Mouse (Mus musculus) macrophage (primary cell): ENCODE data around the gene Map3k3. TPM values are rescaled to one million over a fixed set of nuclear protein-coding genes. Genes with fewer than 3 reads are reported as not detected.

Experiments used
- H3K27ac ChIP-seq: fragments of 350-480 bp; formaldehyde crosslinking; 2 replicates; pipeline ENCODE4 v1.9.0; 2021
- H3K36me3 ChIP-seq: fragments of 350-480 bp; formaldehyde crosslinking; 2 replicates; pipeline ENCODE4 v1.9.0; 2021; ENCODE audit errors: inconsistent target
- H3K4me3 ChIP-seq: fragments of 350-480 bp; formaldehyde crosslinking; 2 replicates; pipeline ENCODE4 v1.9.0; 2021; ENCODE audit errors: inconsistent target
- H3K79me2 ChIP-seq: fragments of 350-480 bp; formaldehyde crosslinking; 2 replicates; pipeline ENCODE4 v1.9.0; 2021; ENCODE audit errors: inconsistent target
- WGBS: methylation state at CpG from one replicate; pipeline ENCODE4 v1.1.7; 2026; ENCODE audit warnings: inconsistent platforms; ENCODE audit not compliant: missing documents; 5-methylcytosine and 5-hydroxymethylcytosine counted together
- polyA plus RNA-seq: library from polyadenylated mRNA; stranded (reverse); fragments of 250-400 nt; gene quantifications from 3 replicates; pipeline ENCODE4 v1.2.4, GENCODE M21; 2018; ENCODE audit warnings: inconsistent platforms
- total RNA-seq, 78 experiments: library from RNA; depleted of rRNA; stranded (reverse); fragments of 250-400 nt; gene quantifications; 1 replicate in 9 of 78; 2 replicates in 24 of 78; 3 replicates in 43 of 78; 4 replicates in 2 of 78; pipeline ENCODE4 v1.2.4; 2018; ENCODE audit warnings: inconsistent platforms in 56 of 78

The Map3k3 gene
- 100 to 1,000 TPM in 18 of 26 experiments, 10 to 100 TPM in 8; 57.7 to 179 (median 131) TPM for total RNA-seq (2018; cell fraction: chromatin; rRNA removed)
- total RNA-seq (2018; cell fraction: cytosol; rRNA removed) = 10 to 100 TPM; 43.2 to 66.4 (median 60.0) TPM
- 100 to 1,000 TPM in 8 of 26 experiments, 10 to 100 TPM in 18; 44.3 to 138 (median 89.0) TPM for total RNA-seq (2018; cell fraction: nucleus; rRNA removed)
- polyA plus RNA-seq = 47.7 to 51.9 TPM (median 49.8 TPM) in 3 replicates

GRCm38 (mm10) chr11:106083708-106084701 lies at the start of gene Map3k3:
Gene Map3k3 (plus strand): TSS chr11:106084613.
- H3K27ac ChIP-seq = peak within 1 kb of the TSS; percentile 78
- peaks cover 39% of the 10 kb centered on the region for H3K79me2 ChIP-seq
- H3K36me3 ChIP-seq = no peaks in the 10 kb centered on the region
- 2% methylated on average over 62 of the region's 69 CpGs for WGBS
- H3K4me3 ChIP-seq = peak within 1 kb of the TSS; percentile 72

GRCm38 (mm10) chr11:106034986-106035385 lies 49.4 kb upstream of the Map3k3 start:
- H3K27ac ChIP-seq = no peak overlapping the region
- peaks cover 31% of the 10 kb centered on the region for H3K79me2 ChIP-seq
- 88% methylated on average over 9 of the region's 9 CpGs for WGBS
- no peaks in the 10 kb centered on the region for H3K36me3 ChIP-seq
- H3K4me3 ChIP-seq = no peak overlapping the region

- Histone ChIP-seq H3K4me3 (peak within 1 kb of the TSS; percentile 88), H3K36me3 (no peaks in the 10 kb centered on the region), H3K27ac (peak within 1 kb of the TSS; percentile 12; the same call in 1 of the 2 replicates), H3K79me2 (peaks cover 49% of the 10 kb centered on the region)
- under 1% methylated on average over 66 of the region's 66 CpGs for WGBS
Measured at GRCm38 (mm10) chr11:106036548-106037417, 47.6 kb upstream of the Map3k3 start, which contains the start of gene Dcaf7. Gene Dcaf7 (plus strand): TSS chr11:106036872.

- WGBS = 0% methylated on average over 13 of the region's 13 CpGs
- peak overlapping the region; percentile 10; the same call in 1 of the 2 replicates for H3K27ac ChIP-seq
Measured at GRCm38 (mm10) chr11:106037418-106037751, 47.0 kb upstream of the Map3k3 start.

GRCm38 (mm10) chr11:106044349-106044748 lies 40.1 kb upstream of the Map3k3 start:
- Histone ChIP-seq H3K27ac (no peak overlapping the region), H3K36me3 (peaks cover 27% of the 10 kb centered on the region), H3K4me3 (no peak overlapping the region), H3K79me2 (peaks cover 78% of the 10 kb centered on the region)

More at GRCm38 (mm10) chr11:106037418-106037751, 47.0 kb upstream of the Map3k3 start:
- H3K4me3 ChIP-seq = peak overlapping the region; percentile 88
- H3K36me3 ChIP-seq = no peaks in the 10 kb centered on the region
- peaks cover 55% of the 10 kb centered on the region for H3K79me2 ChIP-seq

GRCm38 (mm10) chr11:106045256-106045655 lies 39.2 kb upstream of the Map3k3 start:
- H3K27ac ChIP-seq = no peak overlapping the region
- peaks cover 34% of the 10 kb centered on the region for H3K36me3 ChIP-seq
- 100% methylated on average over 1 of the region's 1 CpGs for WGBS
- H3K79me2 ChIP-seq = peaks cover 69% of the 10 kb centered on the region
- no peak overlapping the region for H3K4me3 ChIP-seq

GRCm38 (mm10) chr11:106045780-106046179 lies 38.6 kb upstream of the Map3k3 start:
- 90% methylated on average over 3 of the region's 3 CpGs for WGBS
- H3K79me2 ChIP-seq = peaks cover 64% of the 10 kb centered on the region
- H3K36me3 ChIP-seq = peaks cover 38% of the 10 kb centered on the region
- H3K27ac ChIP-seq = no peak overlapping the region
- H3K4me3 ChIP-seq = no peak overlapping the region

GRCm38 (mm10) chr11:106046584-106046983 lies 37.8 kb upstream of the Map3k3 start:
- H3K79me2 ChIP-seq = peaks cover 56% of the 10 kb centered on the region
- no peak overlapping the region for H3K27ac ChIP-seq
- peaks cover 45% of the 10 kb centered on the region for H3K36me3 ChIP-seq
- 94% methylated on average over 9 of the region's 9 CpGs for WGBS
- no peak overlapping the region for H3K4me3 ChIP-seq

- WGBS = 100% methylated on average over 2 of the region's 2 CpGs
Measured at GRCm38 (mm10) chr11:106053921-106054320, 30.5 kb upstream of the Map3k3 start.

GRCm38 (mm10) chr11:106054600-106054999 lies 29.8 kb upstream of the Map3k3 start:
- Histone ChIP-seq H3K36me3 (peaks cover 88% of the 10 kb centered on the region), H3K4me3 (no peak overlapping the region), H3K79me2 (no peaks in the 10 kb centered on the region), H3K27ac (no peak overlapping the region)
- WGBS = 96% methylated on average over 8 of the region's 8 CpGs

More at GRCm38 (mm10) chr11:106053921-106054320, 30.5 kb upstream of the Map3k3 start:
- H3K27ac ChIP-seq = no peak overlapping the region
- H3K4me3 ChIP-seq = no peak overlapping the region
- peaks cover 87% of the 10 kb centered on the region for H3K36me3 ChIP-seq
- no peaks in the 10 kb centered on the region for H3K79me2 ChIP-seq

GRCm38 (mm10) chr11:106055341-106055740 lies 29.1 kb upstream of the Map3k3 start:
- Histone ChIP-seq H3K36me3 (peaks cover 83% of the 10 kb centered on the region), H3K79me2 (no peaks in the 10 kb centered on the region), H3K27ac (no peak overlapping the region), H3K4me3 (no peak overlapping the region)
- WGBS = 91% methylated on average over 6 of the region's 6 CpGs

GRCm38 (mm10) chr11:106056819-106057491 lies 27.5 kb upstream of the Map3k3 start:
- Histone ChIP-seq H3K79me2 (no peaks in the 10 kb centered on the region), H3K27ac (no peak overlapping the region), H3K36me3 (peaks cover 68% of the 10 kb centered on the region), H3K4me3 (no peak overlapping the region)
- WGBS = 40% methylated on average over 8 of the region's 8 CpGs

GRCm38 (mm10) chr11:106058020-106058419 lies 26.4 kb upstream of the Map3k3 start:
- 92% methylated on average over 8 of the region's 8 CpGs for WGBS
- H3K4me3 ChIP-seq = no peak overlapping the region
- H3K27ac ChIP-seq = no peak overlapping the region
- no peaks in the 10 kb centered on the region for H3K79me2 ChIP-seq
- peaks cover 58% of the 10 kb centered on the region for H3K36me3 ChIP-seq

GRCm38 (mm10) chr11:106060549-106060948 lies 23.9 kb upstream of the Map3k3 start:
- Histone ChIP-seq H3K36me3 (peaks cover 33% of the 10 kb centered on the region), H3K27ac (no peak overlapping the region), H3K4me3 (no peak overlapping the region), H3K79me2 (no peaks in the 10 kb centered on the region)
- 100% methylated on average over 1 of the region's 1 CpGs for WGBS
